Mouse (Mus musculus): ENCODE data around the gene Gm3776. TPM values are rescaled to one million over a fixed set of nuclear protein-coding genes. Genes with fewer than 3 reads are reported as not detected.
"Not testable (repeated sequence)": the region's sequence is repeated elsewhere in the genome, so short reads cannot be mapped to it uniquely, and the experiment has no call there.

The Gm3776 gene
- not detected in 2 replicates for polyA plus RNA-seq (2015; fragmentation: Nextera tagmentation; extraction: Ambion mirVana)

DNA sequence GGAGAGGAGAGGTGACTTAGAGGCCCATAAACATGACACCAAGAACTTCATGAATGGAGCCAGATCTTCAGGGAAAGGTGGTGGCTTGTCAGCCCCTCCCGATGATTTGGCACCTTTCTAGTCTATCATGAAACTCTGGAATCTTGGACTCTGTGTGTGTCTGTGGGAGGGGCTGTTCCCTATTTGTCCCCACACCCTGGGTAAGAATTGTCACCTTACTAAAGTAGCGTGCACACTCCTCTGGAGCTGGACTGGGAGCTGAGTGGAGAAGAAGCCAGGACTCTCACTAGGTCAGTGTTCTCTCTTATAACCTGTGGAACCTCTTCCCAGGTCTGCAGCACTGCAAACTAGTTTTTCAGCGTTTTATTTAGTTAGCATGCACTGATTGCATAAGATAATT, at the start of gene Gm3776:
Gm3776 (plus strand) TSS at position 216 of the 400 bp plus-strand sequence.
- not testable (repeated sequence) for ATAC-seq; H3K27ac ChIP-seq; H3K4me1 ChIP-seq (replicated peaks); H3K4me2 ChIP-seq (replicated peaks); H3K9me3 ChIP-seq; H3K36me3 ChIP-seq; H3K4me3 ChIP-seq (replicated peaks); H3K9ac ChIP-seq (replicated peaks); H3K27me3 ChIP-seq
- 89% methylated on average over 1 of the region's 3 CpGs for WGBS

DNA sequence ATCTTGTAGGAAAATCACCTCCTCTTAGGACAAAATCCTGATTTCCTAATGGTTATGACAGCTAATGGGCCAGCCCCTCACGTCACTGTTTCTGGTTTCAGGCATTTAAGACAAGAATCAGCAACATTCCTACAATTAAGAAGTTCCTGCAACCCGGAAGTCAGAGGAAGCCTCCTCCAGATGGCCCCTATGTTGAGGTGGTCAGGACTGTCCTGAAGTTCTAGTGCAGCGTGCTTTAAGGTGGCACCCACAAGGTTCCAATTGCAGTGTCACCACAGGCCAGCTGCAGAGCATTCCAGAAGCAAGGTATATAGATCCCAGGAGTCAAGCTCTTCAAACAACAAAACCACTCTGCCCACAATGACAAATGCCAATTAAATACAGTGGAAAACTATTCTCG, 48.0 kb upstream of the Gm3776 start:
- no peaks in the 10 kb centered on the region for H3K27me3 ChIP-seq
- no peak overlapping the region for H3K27ac ChIP-seq
- no peak for ATAC-seq
- no peak overlapping the region for H3K4me2 ChIP-seq (replicated peaks)
- no peaks in the 10 kb centered on the region for H3K9me3 ChIP-seq
- H3K4me1 ChIP-seq (replicated peaks), result no peaks in the 10 kb centered on the region
- WGBS, result 82% methylated on average over 4 of the region's 4 CpGs
- no peak overlapping the region for H3K4me3 ChIP-seq (replicated peaks)
- no peaks in the 10 kb centered on the region for H3K36me3 ChIP-seq
- H3K9ac ChIP-seq (replicated peaks), result no peak overlapping the region

DNA sequence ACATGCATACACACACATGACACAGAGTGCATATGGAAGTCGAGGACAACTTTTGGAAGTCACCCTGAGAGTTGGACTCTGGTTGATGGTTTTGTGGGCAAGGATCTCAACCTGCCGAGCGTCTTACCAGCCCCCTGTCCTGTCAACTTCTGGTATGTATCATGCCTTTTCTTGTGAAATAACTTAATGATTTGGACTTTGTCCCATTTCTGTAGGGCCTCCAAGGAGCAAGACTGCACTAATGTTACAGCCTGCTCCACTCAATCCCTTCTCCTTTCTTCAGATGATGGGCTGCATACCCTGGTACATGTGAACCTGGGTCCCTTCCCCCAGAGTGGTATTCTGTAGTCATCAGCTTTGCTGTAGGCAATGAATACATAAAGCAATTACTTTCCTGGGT, 46.9 kb upstream of the Gm3776 start:
- H3K36me3 ChIP-seq, result no peaks in the 10 kb centered on the region
- no peaks in the 10 kb centered on the region for H3K27me3 ChIP-seq
- no peak for ATAC-seq
- H3K9me3 ChIP-seq, result no peaks in the 10 kb centered on the region
- no peak overlapping the region for H3K4me2 ChIP-seq (replicated peaks)
- 94% methylated on average over 3 of the region's 3 CpGs for WGBS
- H3K9ac ChIP-seq (replicated peaks), result no peak overlapping the region
- H3K27ac ChIP-seq, result no peak overlapping the region
- no peaks in the 10 kb centered on the region for H3K4me1 ChIP-seq (replicated peaks)
- no peak overlapping the region for H3K4me3 ChIP-seq (replicated peaks)

GRCm38 (mm10) chr9:78210821-78211220, 46.1 kb upstream of the Gm3776 start:
- no peaks in the 10 kb centered on the region for H3K36me3 ChIP-seq
- no peaks in the 10 kb centered on the region for H3K4me1 ChIP-seq (replicated peaks)
- no peak overlapping the region for H3K4me2 ChIP-seq (replicated peaks)
- H3K4me3 ChIP-seq (replicated peaks), result no peak overlapping the region
- ATAC-seq, result no peak
- WGBS, result 92% methylated on average over 2 of the region's 2 CpGs
- no peak overlapping the region for H3K27ac ChIP-seq
- H3K9me3 ChIP-seq, result no peaks in the 10 kb centered on the region
- H3K27me3 ChIP-seq, result no peaks in the 10 kb centered on the region
- no peak overlapping the region for H3K9ac ChIP-seq (replicated peaks)

- Histone ChIP-seq H3K4me3 (replicated peaks) (no peak overlapping the region), H3K9ac (replicated peaks) (no peak overlapping the region), H3K36me3 (no peaks in the 10 kb centered on the region), H3K9me3 (no peaks in the 10 kb centered on the region), H3K27me3 (no peaks in the 10 kb centered on the region), H3K4me2 (replicated peaks) (no peak overlapping the region), H3K27ac (no peak overlapping the region), H3K4me1 (replicated peaks) (no peaks in the 10 kb centered on the region)
- WGBS, result 89% methylated on average over 3 of the region's 3 CpGs
- no peak for ATAC-seq
Observed at GRCm38 (mm10) chr9:78211521-78211920, 45.4 kb upstream of the Gm3776 start.

- H3K27me3 ChIP-seq, result no peaks in the 10 kb centered on the region
- no peak overlapping the region for H3K4me3 ChIP-seq (replicated peaks)
- 88% methylated on average over 7 of the region's 7 CpGs for WGBS
- no peak overlapping the region for H3K27ac ChIP-seq
- no peaks in the 10 kb centered on the region for H3K4me1 ChIP-seq (replicated peaks)
- ATAC-seq, result no peak
- no peak overlapping the region for H3K4me2 ChIP-seq (replicated peaks)
- H3K9ac ChIP-seq (replicated peaks), result no peak overlapping the region
- H3K9me3 ChIP-seq, result no peaks in the 10 kb centered on the region
- H3K36me3 ChIP-seq, result no peaks in the 10 kb centered on the region
Observed at GRCm38 (mm10) chr9:78212341-78213049, 44.4 kb upstream of the Gm3776 start.

DNA sequence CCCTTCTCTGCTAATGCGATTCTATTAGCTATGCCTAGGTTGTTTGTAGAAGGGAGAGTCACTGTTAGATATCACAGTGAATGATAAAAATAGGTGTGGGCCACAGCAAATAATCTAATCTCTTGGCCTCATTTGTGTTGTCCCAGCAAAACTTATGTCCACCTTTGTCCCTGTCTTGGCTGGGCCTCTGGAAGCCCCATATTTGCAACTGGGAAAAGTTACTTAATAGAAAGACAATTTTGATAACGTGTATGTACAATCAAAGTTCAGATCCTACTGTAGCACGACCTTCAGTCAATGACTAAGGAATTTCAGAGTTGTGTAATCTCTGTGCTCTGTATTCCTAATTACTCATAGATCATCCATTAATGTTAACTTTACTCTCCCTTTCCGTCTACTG, 39.9 kb upstream of the Gm3776 start:
- Histone ChIP-seq H3K4me2 (replicated peaks) (no peak overlapping the region), H3K36me3 (no peaks in the 10 kb centered on the region), H3K4me1 (replicated peaks) (no peaks in the 10 kb centered on the region), H3K27ac (no peak overlapping the region), H3K9me3 (no peaks in the 10 kb centered on the region), H3K9ac (replicated peaks) (no peak overlapping the region), H3K27me3 (no peaks in the 10 kb centered on the region), H3K4me3 (replicated peaks) (no peak overlapping the region)
- no peak for ATAC-seq
- 86% methylated on average over 4 of the region's 4 CpGs for WGBS

DNA sequence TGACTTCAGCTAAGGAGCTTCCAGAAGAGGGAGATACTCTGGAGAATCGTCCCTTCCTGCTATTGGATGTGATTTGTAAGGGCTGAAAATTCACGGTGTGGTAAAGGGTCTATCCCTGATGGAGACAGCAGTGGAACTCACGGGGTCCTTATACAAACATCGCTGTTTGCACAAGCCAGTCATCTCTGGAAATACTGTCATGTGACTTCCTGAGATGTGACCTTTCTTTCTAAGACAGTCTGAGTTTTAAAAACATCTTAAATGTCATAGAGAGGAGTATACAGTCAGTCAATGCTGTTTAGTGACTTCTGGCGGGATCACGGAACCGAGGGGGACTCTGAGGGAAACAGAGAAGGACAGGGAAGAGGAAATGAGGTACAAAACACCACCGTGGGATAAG, 34.3 kb upstream of the Gm3776 start:
- Histone ChIP-seq H3K4me2 (replicated peaks) (no peak overlapping the region), H3K36me3 (no peaks in the 10 kb centered on the region), H3K9me3 (no peaks in the 10 kb centered on the region), H3K27ac (no peak overlapping the region), H3K9ac (replicated peaks) (no peak overlapping the region), H3K4me1 (replicated peaks) (no peaks in the 10 kb centered on the region), H3K4me3 (replicated peaks) (no peak overlapping the region), H3K27me3 (no peaks in the 10 kb centered on the region)
- no peak for ATAC-seq
- whole genome bisulfite sequencing, result 79% methylated on average over 8 of the region's 8 CpGs

DNA sequence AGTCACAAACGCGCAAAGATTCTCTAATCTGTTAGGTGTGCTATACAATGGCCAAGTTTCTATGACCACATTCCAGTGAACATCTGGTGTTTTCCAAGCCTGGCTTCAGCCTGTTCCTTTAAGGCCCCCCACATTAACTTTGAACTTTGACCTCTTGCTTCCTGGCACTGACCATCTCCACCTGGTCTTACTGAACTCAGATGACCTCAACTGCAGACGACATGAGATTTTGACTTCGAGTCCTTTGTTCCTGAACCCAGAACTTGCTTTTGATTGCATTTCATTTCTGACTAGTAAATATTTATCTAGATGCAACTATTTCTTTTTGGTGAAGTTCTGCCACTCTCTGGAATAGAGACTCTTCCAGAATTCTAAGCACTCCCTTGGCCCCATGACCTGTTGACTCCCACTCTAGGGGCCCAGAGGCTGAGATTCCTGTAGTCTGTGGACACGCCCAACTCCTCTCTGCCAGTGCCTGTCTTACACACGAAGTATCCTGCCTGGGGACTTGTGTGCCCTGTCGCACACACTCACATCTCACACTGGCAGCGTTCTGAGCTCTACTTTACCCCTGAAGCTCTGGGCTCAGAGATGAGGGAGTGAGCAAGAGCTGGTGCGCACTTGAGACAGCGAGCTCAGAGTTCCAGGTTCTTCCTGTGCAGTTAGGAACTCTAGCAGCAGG, 33.6 kb upstream of the Gm3776 start:
- no peak for ATAC-seq
- Histone ChIP-seq H3K27me3 (no peaks in the 10 kb centered on the region), H3K9me3 (no peaks in the 10 kb centered on the region), H3K4me3 (replicated peaks) (no peak overlapping the region), H3K9ac (replicated peaks) (no peak overlapping the region), H3K4me1 (replicated peaks) (no peaks in the 10 kb centered on the region), H3K27ac (no peak overlapping the region), H3K36me3 (no peaks in the 10 kb centered on the region), H3K4me2 (replicated peaks) (no peak overlapping the region)
- WGBS, result 86% methylated on average over 10 of the region's 10 CpGs

DNA sequence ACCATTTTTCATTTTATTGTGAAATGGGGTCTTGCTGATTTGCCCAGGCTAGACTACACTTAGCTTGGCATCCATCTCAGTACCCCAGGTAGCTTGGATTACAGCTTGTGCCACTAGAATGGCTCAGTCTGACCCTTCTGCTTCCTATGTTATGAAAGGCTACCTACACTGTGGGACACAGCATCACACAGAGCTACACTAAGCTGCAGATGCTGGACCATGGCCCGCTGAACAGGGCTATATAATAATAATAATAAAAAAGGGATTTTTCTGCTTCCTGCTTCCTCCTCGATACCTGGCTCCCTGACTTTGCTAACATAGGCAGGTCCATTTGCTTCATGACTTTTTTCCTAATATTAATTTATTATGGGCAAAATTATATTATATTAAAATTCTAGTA, 32.5 kb upstream of the Gm3776 start:
- no peak overlapping the region for H3K4me3 ChIP-seq (replicated peaks)
- no peaks in the 10 kb centered on the region for H3K27me3 ChIP-seq
- WGBS, result 89% methylated on average over 2 of the region's 2 CpGs
- no peak for ATAC-seq
- no peak overlapping the region for H3K4me2 ChIP-seq (replicated peaks)
- no peaks in the 10 kb centered on the region for H3K36me3 ChIP-seq
- H3K27ac ChIP-seq, result no peak overlapping the region
- H3K9me3 ChIP-seq, result no peaks in the 10 kb centered on the region
- no peaks in the 10 kb centered on the region for H3K4me1 ChIP-seq (replicated peaks)
- no peak overlapping the region for H3K9ac ChIP-seq (replicated peaks)

- H3K4me1 ChIP-seq (replicated peaks), result no peaks in the 10 kb centered on the region
- no peak overlapping the region for H3K9ac ChIP-seq (replicated peaks)
- ATAC-seq, result no peak
- H3K4me3 ChIP-seq (replicated peaks), result no peak overlapping the region
- no peak overlapping the region for H3K27ac ChIP-seq
- no peaks in the 10 kb centered on the region for H3K27me3 ChIP-seq
- 88% methylated on average over 11 of the region's 11 CpGs for WGBS
- H3K36me3 ChIP-seq, result no peaks in the 10 kb centered on the region
- H3K4me2 ChIP-seq (replicated peaks), result no peak overlapping the region
- no peaks in the 10 kb centered on the region for H3K9me3 ChIP-seq
Observed at GRCm38 (mm10) chr9:78225304-78225703, 31.6 kb upstream of the Gm3776 start.

GRCm38 (mm10) chr9:78228122-78228521, 28.8 kb upstream of the Gm3776 start:
- Histone ChIP-seq H3K9ac (replicated peaks) (no peak overlapping the region), H3K4me3 (replicated peaks) (no peak overlapping the region), H3K27me3 (no peaks in the 10 kb centered on the region), H3K4me1 (replicated peaks) (no peaks in the 10 kb centered on the region), H3K9me3 (no peaks in the 10 kb centered on the region), H3K27ac (no peak overlapping the region), H3K4me2 (replicated peaks) (no peak overlapping the region), H3K36me3 (no peaks in the 10 kb centered on the region)
- WGBS, result 97% methylated on average over 2 of the region's 2 CpGs
- no peak for ATAC-seq

DNA sequence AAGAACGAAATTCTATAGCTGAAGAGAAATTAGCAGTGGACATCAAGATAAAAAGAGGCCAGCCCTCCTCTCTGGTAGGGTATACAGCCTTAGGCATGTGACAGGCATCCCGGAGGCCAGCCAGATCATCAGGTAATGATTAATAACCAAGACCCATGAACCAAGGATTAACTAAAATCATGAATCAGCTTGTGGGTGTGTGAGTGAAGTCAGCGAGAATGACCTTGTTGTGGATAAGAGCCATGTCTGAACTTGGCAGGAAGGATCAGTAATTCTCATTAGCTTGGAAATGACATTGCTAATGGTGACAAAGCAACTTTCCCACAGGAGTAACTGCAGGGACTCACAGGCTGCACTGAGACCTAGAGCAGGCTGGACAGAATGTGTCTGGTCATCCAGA, 27.3 kb upstream of the Gm3776 start:
- not testable (repeated sequence) for H3K27ac ChIP-seq; H3K9me3 ChIP-seq; H3K4me2 ChIP-seq (replicated peaks); H3K4me1 ChIP-seq (replicated peaks); H3K27me3 ChIP-seq; ATAC-seq; H3K9ac ChIP-seq (replicated peaks); H3K4me3 ChIP-seq (replicated peaks); H3K36me3 ChIP-seq
- WGBS, result 77% methylated on average over 3 of the region's 3 CpGs

Measured in midbrain, embryonic 13.5 days (tissue).